Mouse (Mus musculus): Measurements from ENCODE around the gene Arhgef7. TPM values are rescaled to one million over a fixed set of nuclear protein-coding genes. Genes with fewer than 3 reads are reported as not detected.

Gene Arhgef7
- 100 to 1,000 TPM; 107 to 114 TPM for total RNA-seq (2021)
- long read RNA-seq, experiment 1, full-length matches to known transcripts: 6 of 47 reads
- long read RNA-seq, experiment 1, partial matches to known transcripts: 11 of 47 reads
- long read RNA-seq, experiment 1, other reads (novel, unspliced or antisense): 30 of 47 reads
- long read RNA-seq, experiment 2, full-length matches to known transcripts: 9 of 74 reads
- long read RNA-seq, experiment 2, partial matches to known transcripts: 11 of 74 reads
- long read RNA-seq, experiment 2, other reads (novel, unspliced or antisense): 54 of 74 reads

DNA sequence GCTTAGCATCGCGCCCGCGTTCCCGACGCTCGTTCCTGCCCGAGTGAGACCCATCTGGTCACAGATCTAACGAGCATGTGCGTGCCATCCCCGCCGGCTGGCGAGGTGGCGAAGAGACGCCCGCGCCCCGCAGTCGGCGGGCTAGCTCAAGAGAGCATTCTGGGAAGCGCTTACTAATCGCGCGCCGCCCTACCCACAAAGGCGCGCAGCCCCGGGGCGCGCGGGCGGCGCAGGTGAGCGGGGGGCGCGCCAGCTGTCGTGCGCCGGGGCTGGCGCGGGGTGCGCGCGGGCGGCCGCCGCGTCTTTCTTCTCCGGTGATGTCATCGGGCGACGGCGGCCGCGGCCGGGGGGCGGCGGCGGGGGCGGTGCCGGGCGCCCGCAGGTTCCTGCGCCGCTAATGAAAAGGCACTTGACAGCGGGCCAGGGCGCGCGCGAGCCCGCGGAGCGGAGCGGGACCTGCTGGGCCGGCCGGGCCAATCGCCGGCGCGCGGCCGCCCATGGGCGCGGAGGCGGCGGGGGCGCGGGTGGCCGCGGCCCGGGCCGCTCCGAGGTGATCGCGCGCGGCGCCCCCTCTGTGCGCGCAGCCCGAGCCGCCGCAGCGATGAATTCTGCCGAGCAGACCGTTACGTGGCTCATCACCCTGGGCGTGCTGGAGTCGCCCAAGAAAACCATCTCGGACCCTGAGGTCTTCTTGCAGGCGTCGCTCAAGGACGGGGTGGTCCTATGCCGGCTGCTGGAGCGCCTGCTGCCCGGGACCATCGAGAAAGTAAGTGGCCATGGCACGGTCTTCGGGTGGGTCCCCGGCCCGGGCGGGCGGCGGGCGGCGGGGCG lies at the start of gene Arhgef7:
TSS of gene Arhgef7 (plus strand) at position 71 of the 831 bp plus-strand sequence.
- peak; percentile 49 to 70 for DNase-seq (ENCODE audit: low spot score in 2 of 2)

DNA sequence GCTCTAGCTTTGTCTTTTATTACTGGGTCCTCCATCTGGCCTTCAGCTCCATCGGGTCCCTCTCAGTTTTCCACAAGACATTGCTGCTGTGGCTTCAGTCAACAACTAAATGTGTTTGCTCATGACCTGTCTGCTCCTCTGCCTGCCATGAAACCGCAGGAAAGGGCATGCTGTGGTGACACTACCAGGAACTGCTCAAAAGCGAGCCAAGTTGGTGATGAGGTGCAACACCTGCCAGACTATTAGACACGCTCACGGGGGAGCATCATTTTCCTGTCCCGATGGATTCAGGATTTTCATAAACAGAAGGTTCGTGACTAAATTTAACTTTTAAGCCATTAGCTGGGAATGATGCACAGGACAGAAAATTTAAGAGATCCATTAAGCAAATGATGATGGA lies 43.0 kb upstream of the Arhgef7 start:
- no peak for DNase-seq (ENCODE audit: low spot score in 2 of 2)

DNA sequence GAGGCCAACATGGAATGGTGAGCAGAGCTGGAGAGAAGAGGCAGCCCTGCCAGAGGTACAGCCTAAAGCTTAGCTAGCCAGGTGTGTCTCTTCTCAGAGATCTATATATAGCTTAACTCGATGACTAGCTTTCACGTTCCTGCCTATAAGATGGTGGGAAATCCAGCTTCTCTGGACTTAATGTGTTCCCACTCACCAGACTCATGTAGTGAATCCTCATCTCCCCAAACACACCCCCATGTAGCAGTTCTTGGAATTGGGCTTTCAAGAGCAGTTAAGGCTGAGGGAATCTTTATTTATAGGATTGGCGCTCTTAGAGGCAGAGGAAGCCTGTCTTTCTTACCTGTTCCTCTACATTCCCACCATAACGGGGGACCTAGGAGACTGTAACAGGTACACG lies 40.3 kb upstream of the Arhgef7 start:
- no peak for DNase-seq (ENCODE audit: low spot score in 2 of 2)

DNA sequence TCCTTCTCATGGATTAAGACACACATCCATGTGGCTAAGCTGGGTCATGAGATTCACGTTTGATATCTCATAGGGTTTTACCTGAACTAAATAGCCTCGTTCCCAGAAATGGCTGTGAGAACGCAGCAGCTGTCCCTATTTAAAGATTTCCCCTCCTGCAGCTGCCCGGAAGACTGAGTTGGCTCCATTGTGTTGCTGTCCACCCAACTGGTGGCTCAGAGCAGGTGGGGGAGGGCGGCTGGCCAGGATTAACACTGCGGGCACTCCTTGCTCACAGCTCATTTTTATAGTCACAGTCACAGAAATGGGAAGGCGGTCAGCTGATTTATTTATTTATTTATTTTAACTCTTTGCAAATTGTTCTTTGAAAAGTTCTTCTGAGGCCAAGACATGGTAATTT lies 37.6 kb upstream of the Arhgef7 start:
- DNase-seq (ENCODE audit: low spot score in 2 of 2): peak in 1 of 2 experiments; percentile 63

DNA sequence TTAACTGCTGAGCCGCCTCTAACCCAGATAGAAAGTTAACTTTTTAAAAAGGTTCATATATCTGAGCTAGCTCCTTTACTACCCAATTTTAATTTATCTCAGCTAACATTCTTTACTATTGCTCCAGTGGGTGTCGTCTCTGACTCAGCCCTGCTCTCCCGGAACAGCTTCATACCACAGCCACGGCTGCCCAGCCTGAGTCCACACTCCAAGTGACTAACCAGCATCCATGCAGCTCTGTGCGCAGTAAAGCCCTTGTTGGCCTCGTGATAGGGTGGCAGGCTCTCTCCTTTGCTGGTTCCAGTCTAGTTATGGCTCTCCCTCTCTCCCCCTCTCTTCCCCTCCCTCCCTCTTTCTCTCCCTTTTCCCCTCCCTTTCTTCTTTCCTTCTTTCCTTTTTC lies 36.2 kb upstream of the Arhgef7 start:
- DNase-seq (ENCODE audit: low spot score in 2 of 2): no peak

DNA sequence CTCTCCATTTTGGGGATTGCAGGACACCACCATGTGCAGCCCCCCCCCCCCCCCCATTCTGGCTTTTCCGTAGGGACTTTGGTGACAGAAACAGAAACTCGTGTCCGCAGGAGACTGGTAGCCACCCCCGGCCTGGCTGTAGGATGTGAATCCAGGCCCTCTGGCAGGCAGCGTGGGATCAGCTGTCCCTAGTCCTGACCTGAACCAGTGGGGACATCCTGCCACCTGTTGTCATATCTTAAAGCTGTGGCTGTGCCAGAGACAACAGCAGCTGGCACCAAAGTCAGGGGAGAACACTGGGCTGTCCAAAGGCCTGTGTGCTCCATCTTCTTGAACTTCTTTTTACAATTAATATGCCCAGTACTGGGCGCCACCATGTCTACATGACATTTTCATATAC lies 35.8 kb upstream of the Arhgef7 start:
- peak in 1 of 2 experiments; percentile 62 for DNase-seq (ENCODE audit: low spot score in 2 of 2)

DNA sequence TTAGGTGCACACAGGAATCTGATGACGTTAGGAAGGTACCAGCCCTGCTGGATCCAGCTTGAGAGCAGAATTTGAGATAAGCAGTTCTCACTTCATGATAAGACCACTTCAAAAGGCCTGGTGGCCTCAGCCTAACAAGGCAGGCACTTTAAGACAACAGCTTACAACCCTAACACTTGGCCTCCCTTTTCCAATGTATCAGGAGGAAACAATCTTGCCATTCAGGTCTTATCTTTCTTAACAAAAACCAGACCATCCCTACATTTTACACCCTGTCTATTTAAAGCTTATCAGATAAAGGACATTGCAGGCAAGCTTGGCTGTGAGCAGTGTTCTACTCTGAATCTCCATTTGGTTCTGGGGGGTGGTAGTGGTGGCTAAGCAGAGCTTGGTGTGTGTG lies 35.1 kb upstream of the Arhgef7 start:
- DNase-seq (ENCODE audit: low spot score in 2 of 2): no peak

DNA sequence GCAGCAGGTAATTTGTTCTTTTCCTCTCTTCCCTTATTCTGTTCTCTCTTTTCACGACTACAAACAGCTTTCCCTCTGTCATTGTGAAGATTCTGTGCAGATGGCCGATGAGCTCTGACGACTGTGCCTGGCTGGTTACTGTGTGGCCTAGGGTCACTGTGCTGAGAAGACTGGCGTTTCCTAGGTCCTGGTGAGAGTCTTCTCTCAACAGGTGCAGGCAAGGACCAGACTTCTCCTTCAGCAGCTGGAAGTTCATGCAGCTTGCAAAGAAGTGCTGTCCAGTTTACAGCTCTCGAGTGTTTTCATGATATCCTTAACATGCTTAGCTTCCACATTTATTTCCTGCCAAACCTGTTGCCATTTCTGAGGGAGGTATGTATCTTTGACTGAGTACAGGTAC lies 33.5 kb upstream of the Arhgef7 start:
- DNase-seq (ENCODE audit: low spot score in 2 of 2): no peak

DNA sequence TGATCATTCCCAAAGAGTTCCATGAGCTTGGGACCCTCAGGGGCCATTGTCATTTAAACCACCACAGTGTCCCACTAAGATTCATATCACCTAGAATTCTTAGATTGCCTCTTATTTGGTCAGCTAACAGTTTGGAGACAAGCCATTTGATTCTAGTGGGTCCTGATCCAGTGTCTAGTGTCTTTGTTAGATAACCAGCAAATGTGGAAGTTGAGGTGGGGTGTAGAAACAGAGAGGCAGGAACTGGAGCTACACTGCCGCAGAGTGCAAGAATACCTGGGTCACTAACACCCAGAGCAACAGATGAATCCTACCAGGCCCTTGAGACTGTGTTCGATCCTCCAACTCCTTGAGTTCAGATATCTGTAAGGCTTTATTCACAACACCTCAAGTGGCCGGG lies 31.3 kb upstream of the Arhgef7 start:
- DNase-seq (ENCODE audit: low spot score in 2 of 2): no peak

DNA sequence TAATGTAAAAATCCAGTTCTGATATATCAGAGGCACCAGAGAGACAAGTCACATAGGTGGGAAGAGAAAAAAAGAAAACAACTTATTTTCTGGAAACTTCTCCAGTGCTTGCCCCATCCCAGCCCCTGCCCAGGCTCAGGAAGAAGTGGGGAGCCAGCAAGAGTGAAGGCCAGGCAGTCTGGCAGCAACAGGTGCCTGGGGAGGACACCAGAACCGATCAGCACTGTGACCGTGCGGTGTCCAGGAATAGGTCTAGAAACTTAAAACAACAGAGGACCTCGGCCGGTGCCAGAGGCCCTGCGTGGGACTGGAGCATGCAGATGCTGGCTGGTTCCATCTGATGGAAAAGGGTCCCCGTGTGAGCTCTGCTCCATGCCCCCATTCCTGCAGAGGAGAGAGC lies 30.1 kb upstream of the Arhgef7 start:
- no peak for DNase-seq (ENCODE audit: low spot score in 2 of 2)

DNA sequence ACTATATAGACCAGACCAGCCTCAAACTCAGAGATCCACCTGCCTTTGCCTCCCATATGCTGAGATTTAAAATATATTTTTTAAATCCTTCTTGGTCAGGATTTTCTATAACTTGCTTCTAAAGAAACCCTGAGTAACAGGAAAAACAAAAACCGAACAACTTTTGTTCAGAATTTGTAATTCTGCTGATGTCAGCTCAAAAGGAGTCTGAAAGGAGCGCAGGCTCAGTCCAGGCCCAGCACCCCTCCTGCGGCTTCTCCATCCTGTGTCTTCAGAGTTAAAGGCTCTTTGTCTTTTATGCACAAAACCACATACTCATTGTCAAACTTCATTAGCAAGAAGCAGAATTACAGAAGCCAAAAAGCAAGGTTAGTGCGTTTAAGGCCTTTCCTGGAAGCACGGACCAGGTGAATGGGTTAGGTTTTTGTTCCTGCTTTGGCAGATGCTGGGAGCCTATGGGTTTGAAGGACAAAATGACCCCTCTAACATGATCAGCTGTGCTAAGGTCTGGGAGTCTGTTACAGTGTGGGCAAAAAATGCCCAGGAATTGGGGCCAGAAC lies 28.0 kb upstream of the Arhgef7 start:
- DNase-seq (ENCODE audit: low spot score in 2 of 2): no peak

DNA sequence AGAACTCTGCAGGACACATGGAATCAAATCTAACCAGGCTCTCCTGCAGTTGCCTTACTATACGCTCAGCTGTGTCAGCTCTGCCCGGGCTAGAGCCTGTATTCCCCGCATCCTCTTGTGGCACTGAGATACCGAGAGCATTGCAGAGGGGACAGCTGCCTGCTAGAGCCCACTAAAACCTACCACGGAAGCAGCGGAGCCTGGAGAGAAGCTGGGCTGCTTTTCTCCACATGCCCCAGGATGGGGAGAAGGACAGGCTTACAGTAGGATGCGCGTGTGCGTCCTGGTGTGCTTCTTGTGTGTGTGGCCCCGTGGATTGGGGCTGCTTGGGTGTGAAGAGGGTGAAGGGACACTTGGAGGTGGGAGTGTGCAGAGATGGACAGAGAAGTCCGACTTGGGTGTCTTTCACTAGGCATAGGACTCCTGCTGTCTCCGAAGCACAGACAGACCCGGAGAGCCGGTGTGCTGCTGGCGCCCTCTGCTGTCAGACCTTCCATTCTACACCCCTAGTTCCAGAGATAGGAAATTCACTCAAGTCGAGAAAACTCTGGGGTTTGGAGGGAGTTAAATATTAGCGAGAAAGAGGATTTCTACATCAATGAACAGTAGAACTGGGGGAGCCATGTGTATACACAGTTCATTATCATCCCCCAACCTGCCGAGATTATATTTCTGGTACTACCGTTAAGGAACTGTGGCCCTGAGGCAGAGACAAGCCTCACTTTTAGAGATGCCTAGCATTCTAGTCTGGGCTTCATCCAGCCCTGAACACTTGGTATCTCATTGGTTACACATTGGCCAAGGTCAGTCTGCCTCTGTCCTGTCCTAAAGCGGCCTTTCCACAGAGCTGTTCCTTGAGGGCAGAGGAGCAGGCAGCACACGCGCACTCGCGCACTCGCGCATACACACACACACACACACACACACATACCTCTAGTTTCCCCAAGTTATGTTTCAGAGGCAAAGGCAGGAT lies 27.2 kb upstream of the Arhgef7 start:
- DNase-seq (ENCODE audit: low spot score in 2 of 2): peak; percentile 68 to 83

DNA sequence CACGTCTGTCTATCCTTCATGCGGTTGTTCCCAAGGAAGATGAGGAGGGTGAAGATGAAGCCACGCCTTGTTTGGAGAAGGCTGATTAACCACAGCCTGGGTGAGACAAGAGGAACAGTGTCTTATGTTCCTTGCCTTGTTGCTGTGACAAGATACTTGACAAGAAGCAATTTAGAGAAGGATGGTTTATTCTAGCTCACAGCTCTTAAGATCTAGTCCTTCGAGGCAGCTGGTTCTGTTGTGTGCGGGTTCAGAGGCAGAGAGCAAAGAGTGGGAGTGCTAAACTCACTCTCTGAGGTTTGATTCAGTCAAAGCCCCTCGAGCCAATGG lies 26.5 kb upstream of the Arhgef7 start, which contains the start of gene 1700016D06Rik:
TSS of gene 1700016D06Rik (minus strand) at position 31 of the 330 bp plus-strand sequence.
- DNase-seq (ENCODE audit: low spot score in 2 of 2): no peak

DNA sequence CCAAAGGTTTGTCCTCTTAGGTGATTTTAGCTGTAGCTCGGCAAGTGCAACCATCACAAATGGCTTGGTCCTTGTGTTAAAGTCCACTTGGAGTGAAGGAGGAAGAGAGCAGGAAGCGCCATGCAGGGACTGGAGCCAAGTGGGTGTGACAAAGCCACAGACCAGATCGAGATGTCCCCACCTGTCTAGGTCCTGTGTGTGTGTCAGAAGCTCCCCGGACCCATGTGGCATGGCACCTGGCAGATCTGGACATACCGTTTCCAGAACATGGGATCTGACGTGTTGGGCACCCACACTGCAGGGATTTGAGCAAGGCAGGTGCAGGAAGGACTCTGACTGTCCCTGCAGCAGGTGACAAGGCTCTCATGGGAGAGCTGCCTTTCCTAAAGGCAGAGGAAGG lies 26.1 kb upstream of the Arhgef7 start:
- no peak for DNase-seq (ENCODE audit: low spot score in 2 of 2)

DNA sequence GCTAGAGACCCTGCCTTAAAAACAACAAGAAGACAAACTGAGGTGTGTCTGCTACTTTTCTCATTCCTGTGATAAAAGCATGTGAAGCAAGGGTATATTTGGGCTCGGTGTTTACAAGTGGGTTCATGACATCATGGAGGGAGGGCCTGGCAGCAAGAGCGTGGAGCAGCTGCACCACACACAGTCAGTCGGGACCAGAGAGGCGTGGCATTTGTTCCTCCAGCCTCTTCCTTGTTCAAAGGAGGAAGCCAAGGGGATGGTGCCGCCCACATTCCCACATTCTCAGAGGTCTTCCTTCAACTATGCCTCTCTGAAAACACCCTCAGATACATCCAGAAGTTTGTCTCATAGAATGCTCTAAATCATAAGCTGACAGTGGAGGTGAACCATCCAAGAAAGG lies 23.7 kb upstream of the Arhgef7 start:
- DNase-seq (ENCODE audit: low spot score in 2 of 2): no peak

DNA sequence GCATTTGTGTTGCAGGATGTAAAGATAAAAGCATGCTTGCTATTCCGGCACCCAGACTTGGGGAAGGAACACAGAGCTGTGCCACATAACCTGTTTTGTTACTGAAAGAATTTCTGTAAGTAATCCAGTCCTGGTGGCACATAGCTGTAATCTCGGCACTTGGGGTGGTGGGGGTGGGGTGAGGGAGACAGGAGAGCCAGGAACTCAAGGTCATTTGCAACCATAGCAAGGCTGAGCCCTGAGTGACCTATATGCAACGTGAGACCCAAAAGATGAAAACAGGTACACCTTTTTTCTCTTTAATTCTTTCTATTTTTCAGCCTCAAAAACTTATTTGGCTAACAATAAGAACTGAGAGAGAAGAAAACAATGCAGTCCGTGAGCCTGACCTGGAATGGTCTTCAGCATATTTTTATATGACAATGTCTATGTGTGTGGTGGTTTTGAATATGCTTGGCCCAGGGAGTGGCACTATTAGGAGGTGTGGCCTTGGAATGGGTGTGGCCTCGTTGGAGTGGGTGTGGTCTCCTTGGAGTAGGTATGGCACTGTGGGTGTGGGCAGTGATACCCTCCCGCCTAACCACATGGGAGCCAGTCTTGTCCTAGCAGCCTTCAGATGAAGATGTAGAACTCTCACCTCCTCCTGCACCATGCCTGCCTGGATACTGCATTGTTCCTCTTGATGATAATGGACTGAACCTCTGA lies 22.7 kb upstream of the Arhgef7 start:
- no peak for DNase-seq (ENCODE audit: low spot score in 2 of 2)

DNA sequence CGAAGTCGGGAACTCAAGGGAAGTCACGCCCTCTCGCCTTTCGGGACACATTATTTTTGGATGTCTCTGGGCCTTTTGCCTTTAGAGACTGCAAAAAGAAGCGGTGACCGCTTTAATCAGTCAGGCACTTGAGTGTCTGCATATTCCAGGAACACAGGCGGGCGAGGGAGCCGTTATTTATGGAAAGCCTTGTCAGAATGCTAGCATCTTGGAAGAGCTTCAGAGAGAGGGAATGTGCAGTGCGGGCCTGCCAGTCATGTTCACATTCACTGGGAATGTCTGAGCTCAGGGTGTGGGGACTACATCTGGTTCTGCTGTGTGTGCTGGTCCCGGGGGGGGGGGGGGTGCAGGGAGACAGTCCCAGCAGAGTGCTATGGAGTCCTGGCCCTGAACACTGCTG lies 21.7 kb upstream of the Arhgef7 start:
- DNase-seq (ENCODE audit: low spot score in 2 of 2): peak in 1 of 2 experiments; percentile 38

DNA sequence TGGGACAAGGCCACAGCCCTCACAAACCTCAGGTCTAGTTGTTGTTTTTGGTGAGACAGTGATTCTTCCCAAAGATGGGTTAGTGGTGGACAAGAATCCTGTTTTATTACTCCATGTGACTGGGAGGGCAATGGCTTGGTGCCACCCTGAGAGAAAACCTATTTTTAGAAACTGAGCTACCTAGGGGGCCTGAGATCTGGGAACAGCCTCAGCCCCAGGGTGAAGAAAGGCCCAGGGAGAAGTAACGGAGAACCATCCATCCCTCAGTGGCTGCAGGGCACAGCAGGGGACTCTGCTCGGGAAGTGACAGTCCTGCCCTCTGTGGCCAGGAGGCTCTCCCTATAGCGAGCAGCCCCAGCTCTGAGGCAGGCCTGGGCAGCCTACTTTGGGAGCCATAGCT lies 19.8 kb upstream of the Arhgef7 start:
- no peak for DNase-seq (ENCODE audit: low spot score in 2 of 2)

DNA sequence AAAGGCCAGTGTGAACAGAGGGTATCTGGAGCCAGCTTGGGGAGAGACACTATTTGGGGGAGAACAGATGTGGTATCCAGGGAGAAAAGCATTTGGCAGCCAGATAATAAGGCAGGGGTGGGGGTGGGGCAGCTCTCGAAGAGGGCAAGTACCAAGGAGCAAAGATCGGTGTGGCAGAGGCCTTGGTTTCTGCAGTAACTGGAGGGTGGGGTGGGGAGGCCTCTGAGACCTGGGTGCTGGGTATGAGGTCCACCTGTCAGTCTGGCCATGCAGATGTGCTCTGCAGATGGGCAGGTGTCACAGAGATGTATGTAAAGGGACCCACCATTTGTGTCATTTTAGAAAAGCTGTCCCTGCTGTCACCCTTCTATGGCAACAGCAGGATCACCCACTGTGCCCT lies 18.7 kb upstream of the Arhgef7 start:
- DNase-seq (ENCODE audit: low spot score in 2 of 2): no peak

DNA sequence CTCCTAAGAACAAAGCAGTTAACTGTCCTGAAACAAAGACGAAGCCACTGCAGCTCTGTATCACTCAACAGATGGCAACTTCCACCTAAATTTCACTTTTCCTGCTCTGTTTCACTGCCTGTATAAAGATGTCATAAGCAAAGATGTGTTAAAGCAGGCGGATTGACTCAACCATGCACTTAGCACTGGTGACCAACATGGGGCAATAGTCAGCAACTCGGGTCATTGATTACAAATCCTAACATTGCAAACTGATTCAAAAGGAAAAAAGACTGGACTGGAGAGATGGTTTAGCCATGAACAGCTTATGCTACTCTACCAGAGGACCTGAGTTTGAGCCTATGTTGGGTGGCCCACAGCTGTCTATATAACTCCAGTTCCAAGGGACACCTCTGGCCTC lies 18.0 kb upstream of the Arhgef7 start:
- DNase-seq (ENCODE audit: low spot score in 2 of 2): no peak

DNA sequence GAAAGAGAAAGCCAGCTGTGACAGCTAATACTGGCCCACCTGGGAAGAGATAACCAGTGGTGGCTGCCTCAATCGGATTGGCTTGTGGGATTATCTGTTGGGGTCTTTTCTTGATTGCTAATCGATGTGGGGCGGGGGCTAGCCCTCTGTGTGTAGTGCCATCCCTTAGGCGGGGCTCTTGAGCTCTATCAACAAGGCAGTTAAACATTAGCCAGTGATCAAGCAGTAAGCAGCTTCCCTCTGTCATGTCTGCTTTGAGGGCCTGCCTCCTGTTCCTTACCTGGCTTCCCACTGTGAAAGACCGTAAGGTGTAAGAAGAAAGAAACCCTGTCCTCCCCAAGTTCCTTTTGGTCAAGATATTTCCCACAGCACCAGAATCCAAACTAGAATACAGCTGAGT lies 17.1 kb upstream of the Arhgef7 start:
- no peak for DNase-seq (ENCODE audit: low spot score in 2 of 2)
